Mouse (Mus musculus): ENCODE results near the gene Tasp1. TPM values are rescaled to one million over a fixed set of nuclear protein-coding genes. Genes with fewer than 3 reads are reported as not detected.

Gene Tasp1
- polyA plus RNA-seq, 1 experiment from 2014 or later = 22.4 TPM

DNA sequence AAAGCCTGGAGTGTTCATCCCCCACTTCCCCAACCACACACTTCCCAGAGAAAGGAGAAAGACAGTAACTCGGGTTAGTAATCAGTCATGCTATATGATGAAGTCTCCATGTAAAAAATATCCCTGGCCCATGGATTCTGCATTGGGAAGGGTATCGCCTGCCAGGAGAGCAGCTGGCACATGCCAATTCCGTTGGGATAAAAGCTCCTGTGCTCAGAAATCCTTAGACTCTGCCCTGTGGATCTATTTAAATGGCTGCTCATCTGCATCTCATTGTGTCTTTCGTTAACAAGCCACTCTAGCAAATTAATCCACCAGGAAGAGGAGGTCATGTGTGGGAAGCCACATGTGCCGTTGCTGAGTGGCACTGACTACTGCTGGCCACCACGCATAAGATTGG, 258.7 kb downstream of the Tasp1 start:
- WGBS = 64% methylated on average over 6 of the region's 6 CpGs
- no peaks in the 10 kb centered on the region for H3K9me3 ChIP-seq (replicated peaks)
- no peaks in the 10 kb centered on the region for H3K27me3 ChIP-seq
- 0 out of 2 replicates have a peak, but pooled peaks cover 2% of the 10 kb centered on the region for H3K4me1 ChIP-seq
- H3K27ac ChIP-seq (replicated peaks) = no peak overlapping the region
- no peak overlapping the region for H3K4me2 ChIP-seq (replicated peaks)
- no peak overlapping the region for H3K4me3 ChIP-seq (replicated peaks)
- H3K36me3 ChIP-seq = no peaks in the 10 kb centered on the region
- ATAC-seq (ENCODE audit: insufficient number of reproducible peaks, low FRiP score, low TSS enrichment, low read depth) = no peak
- H3K9ac ChIP-seq = no peak overlapping the region

DNA sequence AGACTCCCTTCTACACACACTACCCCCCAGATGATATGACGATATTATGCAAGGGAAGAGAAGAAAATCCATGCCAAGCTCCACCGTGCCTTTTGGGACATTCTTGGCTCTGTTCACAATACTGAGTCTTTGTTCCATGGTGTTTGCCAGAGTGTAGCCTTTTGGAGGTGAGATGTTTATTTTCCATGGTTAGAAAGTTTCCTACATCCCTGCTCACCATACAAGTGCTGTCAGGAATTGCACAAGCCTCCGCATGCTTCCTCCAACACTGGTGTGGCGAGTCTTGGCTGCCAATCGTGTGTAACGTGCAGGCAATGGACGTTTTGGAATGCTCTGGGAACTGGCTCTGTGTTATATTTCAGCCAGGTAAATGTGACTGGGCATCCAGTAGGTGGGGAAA, 262.6 kb downstream of the Tasp1 start:
- H3K4me3 ChIP-seq (replicated peaks) = no peak overlapping the region

DNA sequence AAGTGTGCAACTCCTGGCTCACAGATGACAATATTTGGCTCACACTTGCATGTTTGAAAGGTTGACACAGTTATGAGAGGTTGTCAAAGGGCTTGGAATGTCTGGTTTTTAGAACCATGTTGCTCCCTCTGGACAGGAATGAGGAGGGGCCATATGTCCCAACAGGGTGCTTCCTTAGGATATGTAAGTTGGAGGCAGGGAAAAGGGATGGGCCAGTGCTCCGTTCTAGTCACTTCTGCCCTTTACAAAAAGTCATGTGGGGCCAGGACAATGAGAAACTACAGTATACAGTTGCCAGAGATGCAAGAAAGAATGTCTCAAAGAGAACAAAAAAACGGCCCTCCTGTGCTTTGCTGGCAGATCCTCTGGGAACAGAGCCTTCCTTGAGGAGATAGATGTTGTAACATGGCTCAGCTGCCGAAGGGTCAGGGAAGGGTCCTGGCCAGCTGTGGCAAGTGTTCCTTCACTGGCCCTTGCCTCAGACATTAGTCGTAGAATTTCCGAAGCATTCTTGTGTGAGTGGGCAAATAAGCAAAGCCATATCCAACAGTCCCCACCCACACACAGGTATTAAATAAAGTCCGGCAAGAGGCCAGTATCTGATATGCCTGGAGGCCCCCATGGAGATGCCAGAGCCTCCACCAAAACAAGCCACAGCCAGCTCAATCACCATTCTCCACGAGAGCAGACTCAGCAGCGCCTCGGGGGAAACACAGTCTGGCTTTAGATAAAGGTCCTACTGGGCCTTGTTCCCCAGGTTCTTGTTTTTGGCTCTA, 274.1 kb downstream of the Tasp1 start:
- Histone ChIP-seq H3K4me3 (replicated peaks) (no peak overlapping the region), H3K9ac (no peak overlapping the region), H3K27me3 (no peaks in the 10 kb centered on the region), H3K9me3 (replicated peaks) (no peaks in the 10 kb centered on the region), H3K4me1 (0 out of 2 replicates have a peak, but pooled peaks cover 2% of the 10 kb centered on the region), H3K27ac (replicated peaks) (no peak overlapping the region), H3K4me2 (replicated peaks) (no peak overlapping the region), H3K36me3 (no peaks in the 10 kb centered on the region)
- 74% methylated on average over 9 of the region's 9 CpGs for WGBS
- ATAC-seq (ENCODE audit: insufficient number of reproducible peaks, low FRiP score, low TSS enrichment, low read depth) = no peak

More for the DNA sequence above, 262.6 kb downstream of the Tasp1 start:
- H3K9ac ChIP-seq = no peak overlapping the region
- H3K27ac ChIP-seq (replicated peaks) = no peak overlapping the region
- WGBS = 50% methylated on average over 7 of the region's 7 CpGs
- no peaks in the 10 kb centered on the region for H3K36me3 ChIP-seq
- no peaks in the 10 kb centered on the region for H3K27me3 ChIP-seq
- 0 out of 2 replicates have a peak, but pooled peaks cover 2% of the 10 kb centered on the region for H3K4me1 ChIP-seq
- no peak overlapping the region for H3K4me2 ChIP-seq (replicated peaks)
- ATAC-seq (ENCODE audit: insufficient number of reproducible peaks, low FRiP score, low TSS enrichment, low read depth) = no peak
- H3K9me3 ChIP-seq (replicated peaks) = no peaks in the 10 kb centered on the region

DNA sequence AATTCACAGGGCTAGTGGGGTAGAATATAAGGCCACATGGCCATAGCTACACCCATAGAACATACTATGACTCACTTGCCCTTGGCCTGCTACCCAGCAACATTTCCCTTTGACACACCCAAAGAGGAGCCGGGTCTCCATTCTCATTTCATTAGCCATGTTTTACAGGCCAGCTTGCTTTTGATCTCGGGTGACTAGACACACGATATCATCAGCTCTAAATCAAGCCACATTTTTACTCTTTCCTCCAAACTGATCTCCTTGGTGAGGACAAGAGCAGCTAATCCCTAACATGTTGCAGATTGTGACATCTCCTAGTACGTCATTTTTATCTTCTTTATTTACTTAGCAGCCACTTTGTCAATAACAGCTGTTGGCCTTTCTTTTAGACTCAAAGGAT, 277.9 kb downstream of the Tasp1 start:
- WGBS = 38% methylated on average over 4 of the region's 4 CpGs
- no peak overlapping the region for H3K9ac ChIP-seq
- no peak for ATAC-seq (ENCODE audit: insufficient number of reproducible peaks, low FRiP score, low TSS enrichment, low read depth)
- H3K4me2 ChIP-seq (replicated peaks) = no peak overlapping the region
- H3K27ac ChIP-seq (replicated peaks) = no peak overlapping the region
- no peak overlapping the region for H3K4me3 ChIP-seq (replicated peaks)
- H3K27me3 ChIP-seq = no peaks in the 10 kb centered on the region
- H3K4me1 ChIP-seq = no peaks in the 10 kb centered on the region
- H3K36me3 ChIP-seq = no peaks in the 10 kb centered on the region
- H3K9me3 ChIP-seq (replicated peaks) = no peaks in the 10 kb centered on the region

- Histone ChIP-seq H3K4me2 (replicated peaks) (no peak overlapping the region), H3K4me1 (no peaks in the 10 kb centered on the region), H3K27me3 (no peaks in the 10 kb centered on the region), H3K27ac (replicated peaks) (no peak overlapping the region), H3K36me3 (no peaks in the 10 kb centered on the region), H3K9me3 (replicated peaks) (no peaks in the 10 kb centered on the region), H3K4me3 (replicated peaks) (no peak overlapping the region), H3K9ac (no peak overlapping the region)
- 51% methylated on average over 2 of the region's 2 CpGs for WGBS
- ATAC-seq (ENCODE audit: insufficient number of reproducible peaks, low FRiP score, low TSS enrichment, low read depth) = no peak
These were observed 281.7 kb downstream of the Tasp1 start for GRCm38 (mm10) chr2:139784946-139785345.

GRCm38 (mm10) chr2:139784465-139784864, 282.1 kb downstream of the Tasp1 start:
- Histone ChIP-seq H3K9me3 (replicated peaks) (no peaks in the 10 kb centered on the region), H3K27ac (replicated peaks) (no peak overlapping the region), H3K4me2 (replicated peaks) (no peak overlapping the region), H3K4me3 (replicated peaks) (no peak overlapping the region), H3K4me1 (no peaks in the 10 kb centered on the region), H3K9ac (no peak overlapping the region), H3K36me3 (no peaks in the 10 kb centered on the region), H3K27me3 (no peaks in the 10 kb centered on the region)
- WGBS = 31% methylated on average over 1 of the region's 1 CpGs
- no peak for ATAC-seq (ENCODE audit: insufficient number of reproducible peaks, low FRiP score, low TSS enrichment, low read depth)

Other genes starting within 250 kb of the Tasp1 start
- not detected in 2 replicates for gene Gm17374, start 85.2 kb upstream of the Tasp1 start, polyA plus RNA-seq (2015; fragmentation: Nextera tagmentation; extraction: Ambion mirVana)
- 23.7 and 24.4 TPM in 2 replicates for gene Esf1, start 103.8 kb upstream of the Tasp1 start, polyA plus RNA-seq (2015; fragmentation: Nextera tagmentation; extraction: Ambion mirVana)
- gene Ndufaf5, start 103.8 kb upstream of the Tasp1 start, polyA plus RNA-seq (2015; fragmentation: Nextera tagmentation; extraction: Ambion mirVana) = 22.6 and 23.4 TPM in 2 replicates

Measured in embryonic facial prominence, embryonic 15.5 days (tissue).